Mouse (Mus musculus): ENCODE results near the gene Mto1. TPM values are rescaled to one million over a fixed set of nuclear protein-coding genes. Genes with fewer than 3 reads are reported as not detected.

Mto1 gene
- total and polyA plus RNA-seq, 3 experiments: 13.8 to 22.9 (median 22.5) TPM

DNA sequence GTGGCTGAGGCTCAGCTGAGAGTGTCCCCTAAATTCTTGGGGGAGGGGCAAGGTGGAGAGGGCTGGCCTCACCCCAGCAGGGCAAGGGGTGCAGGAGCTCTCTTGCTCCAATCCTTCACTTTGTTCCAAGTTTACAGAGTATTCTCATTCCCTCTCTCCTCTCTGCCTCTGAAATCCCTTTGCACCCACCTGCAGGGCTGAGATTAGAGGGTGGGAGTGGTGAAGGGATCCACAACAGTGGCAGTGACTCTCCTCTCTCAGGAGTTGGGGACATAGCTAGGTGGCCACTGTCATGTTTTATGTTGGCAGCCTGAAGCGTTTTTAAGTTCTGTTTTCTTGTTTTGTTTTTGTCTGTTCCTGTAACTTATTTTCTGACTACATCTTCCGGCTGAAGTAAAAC lies 18.5 kb upstream of the Mto1 start:
- peaks cover 2% of the 10 kb centered on the region for H3K9me3 ChIP-seq (replicated peaks; ENCODE audit: low read length)
- peaks cover 2 to 14% of the 10 kb centered on the region in 2 experiments; a peak in 2 of 4 replicates for H3K4me1 ChIP-seq (ENCODE audit: control insufficient read depth in 1 of 2, insufficient read depth in 2 of 2)
- no peak for DNase-seq (ENCODE audit: extremely low read depth)
- H3K4me3 ChIP-seq (replicated peaks in 1 of 3; ENCODE audit: low read depth in 2 of 3, low read length in 2 of 3, poor library complexity in 1 of 3): no peak overlapping the region
- H3K27me3 ChIP-seq (replicated peaks): peaks cover 68% of the 10 kb centered on the region
- dilution Hi-C loops (cut with MboI; ENCODE audit: extremely low pct_ligation_motif_present, extremely low pct_unique_long_range_greater_than_20kb, low sequenced_read_pairs) (no loop called here), in situ Hi-C loops (cut with MboI; ENCODE audit: low pct_ligation_motif_present, low pct_unique_long_range_greater_than_20kb, low sequenced_read_pairs) (no loop called here)
- no peak overlapping the region for H3K4me2 ChIP-seq (ENCODE audit: insufficient read depth, low read depth, poor library complexity, severe bottlenecking)
- no peak overlapping the region for H3K9ac ChIP-seq (ENCODE audit: insufficient read depth, low read depth)
- TF ChIP-seq ZMIZ1 (IDR thresholded peaks at IDR 0.05; ENCODE audit: low read depth, low read length): no peak
- TF ChIP-seq HCFC1 (IDR thresholded peaks at IDR 0.05; ENCODE audit: low read depth, low read length): no peak
- TF ChIP-seq JUND (conservative IDR thresholded peaks at IDR 0.05; ENCODE audit: low read depth, low read length): no peak
- TF ChIP-seq TCF12 (IDR thresholded peaks at IDR 0.05; ENCODE audit: low read depth, low read length): no peak
- no peak for TF ChIP-seq MYC (IDR thresholded peaks at IDR 0.05; ENCODE audit: low read depth, low read length)
- no peak for TF ChIP-seq E2F4 (IDR thresholded peaks at IDR 0.05; ENCODE audit: insufficient replicate concordance, low read depth, low read length)
- no peak for TF ChIP-seq USF1 (IDR thresholded peaks at IDR 0.05; ENCODE audit: low read depth, low read length)
- no peak for TF ChIP-seq UBTF (IDR thresholded peaks at IDR 0.05; ENCODE audit: low read depth, low read length)
- no peak for TF ChIP-seq MAX (IDR thresholded peaks at IDR 0.05; ENCODE audit: low read length)
- no peak for TF ChIP-seq ETS1 (conservative IDR thresholded peaks at IDR 0.05; ENCODE audit: low read depth, low read length)
- no peak for TF ChIP-seq SIN3A (IDR thresholded peaks at IDR 0.05; ENCODE audit: low read length)
- no peak for TF ChIP-seq RAD21 (IDR thresholded peaks at IDR 0.05; ENCODE audit: low read depth, low read length)
- TF ChIP-seq RCOR1 (conservative IDR thresholded peaks at IDR 0.05; ENCODE audit: low read depth, low read length): no peak
- no peak for TF ChIP-seq ZKSCAN1 (IDR thresholded peaks at IDR 0.05; ENCODE audit: borderline replicate concordance, low read depth, low read length)
- TF ChIP-seq JUN (IDR thresholded peaks at IDR 0.05; ENCODE audit: insufficient read depth, low read depth, low read length): no peak
- no peak overlapping the region for H3K27ac ChIP-seq (ENCODE audit: insufficient read depth, low read depth)
- H3K79me2 ChIP-seq (replicated peaks; ENCODE audit: control insufficient read depth, extremely low read depth, insufficient read depth, poor library complexity, severe bottlenecking): no peaks in the 10 kb centered on the region
- H3K36me3 ChIP-seq (replicated peaks in 1 of 2; ENCODE audit: control insufficient read depth in 1 of 2, insufficient read depth in 1 of 2, low read length in 1 of 2): no peaks in the 10 kb centered on the region

DNA sequence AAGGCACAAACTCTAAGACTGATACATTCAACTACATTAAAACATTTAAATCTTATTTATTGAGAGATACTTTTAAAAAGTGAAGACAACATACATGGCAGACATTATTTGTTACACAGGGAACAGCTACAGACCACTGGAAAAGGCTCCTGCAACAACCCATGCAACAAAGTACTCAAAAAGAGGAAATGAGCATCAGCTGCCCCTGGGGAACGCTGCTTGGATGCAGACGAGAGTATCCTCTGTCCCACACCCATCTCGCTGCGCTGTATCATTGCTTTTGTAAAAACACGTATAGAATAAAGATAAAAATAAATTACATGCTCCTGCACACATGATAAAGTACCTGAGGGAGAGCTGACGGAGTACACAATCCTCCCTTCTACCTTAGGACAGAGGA lies 17.5 kb upstream of the Mto1 start:
- no peaks in the 10 kb centered on the region for H3K79me2 ChIP-seq (replicated peaks; ENCODE audit: control insufficient read depth, extremely low read depth, insufficient read depth, poor library complexity, severe bottlenecking)
- DNase-seq (ENCODE audit: extremely low read depth): peak; percentile 75
- peak overlapping the region; percentile 23; the same call in 1 of the 2 replicates for H3K4me2 ChIP-seq (ENCODE audit: insufficient read depth, low read depth, poor library complexity, severe bottlenecking)
- H3K4me3 ChIP-seq (replicated peaks in 1 of 3; ENCODE audit: low read depth in 2 of 3, low read length in 2 of 3, poor library complexity in 1 of 3): no peak overlapping the region
- H3K36me3 ChIP-seq (replicated peaks in 1 of 2; ENCODE audit: control insufficient read depth in 1 of 2, insufficient read depth in 1 of 2, low read length in 1 of 2): no peaks in the 10 kb centered on the region
- no peak overlapping the region for H3K9ac ChIP-seq (ENCODE audit: insufficient read depth, low read depth)
- peaks cover 2% of the 10 kb centered on the region for H3K9me3 ChIP-seq (replicated peaks; ENCODE audit: low read length)
- dilution Hi-C loops (cut with MboI; ENCODE audit: extremely low pct_ligation_motif_present, extremely low pct_unique_long_range_greater_than_20kb, low sequenced_read_pairs) (no loop called here), in situ Hi-C loops (cut with MboI; ENCODE audit: low pct_ligation_motif_present, low pct_unique_long_range_greater_than_20kb, low sequenced_read_pairs) (no loop called here)
- no peak overlapping the region for H3K27ac ChIP-seq (ENCODE audit: insufficient read depth, low read depth)
- peaks cover 2 to 20% of the 10 kb centered on the region in 2 experiments; a peak in 2 of 4 replicates for H3K4me1 ChIP-seq (ENCODE audit: control insufficient read depth in 1 of 2, insufficient read depth in 2 of 2)
- H3K27me3 ChIP-seq (replicated peaks): peaks cover 72% of the 10 kb centered on the region
- no peak for TF ChIP-seq ELF1 (IDR thresholded peaks at IDR 0.05; ENCODE audit: low read depth, low read length)
- TF ChIP-seq ZMIZ1 (IDR thresholded peaks at IDR 0.05; ENCODE audit: low read depth, low read length): no peak
- no peak for TF ChIP-seq JUND (conservative IDR thresholded peaks at IDR 0.05; ENCODE audit: low read depth, low read length)
- no peak for TF ChIP-seq MAX (IDR thresholded peaks at IDR 0.05; ENCODE audit: low read length)
- peak; percentile 75; the same call in 1 of the 2 replicates for TF ChIP-seq RCOR1 (conservative IDR thresholded peaks at IDR 0.05; ENCODE audit: low read depth, low read length)
- no peak for TF ChIP-seq POLR2AphosphoS2 (IDR thresholded peaks at IDR 0.05; ENCODE audit: low read depth, low read length)
- no peak for TF ChIP-seq MAFK (IDR thresholded peaks at IDR 0.05; ENCODE audit: insufficient replicate concordance, low read length)
- TF ChIP-seq HCFC1 (IDR thresholded peaks at IDR 0.05; ENCODE audit: low read depth, low read length): no peak
- TF ChIP-seq GABPA (IDR thresholded peaks at IDR 0.05; ENCODE audit: insufficient replicate concordance, low read depth, low read length): no peak
- TF ChIP-seq SMC3 (IDR thresholded peaks at IDR 0.05; ENCODE audit: low read depth, low read length): no peak
- no peak for TF ChIP-seq E2F4 (IDR thresholded peaks at IDR 0.05; ENCODE audit: insufficient replicate concordance, low read depth, low read length)
- TF ChIP-seq BHLHE40 (IDR thresholded peaks at IDR 0.05; ENCODE audit: low read depth, low read length): 0 out of 2 replicates have a peak, but pooled peaks have one; percentile 37
- TF ChIP-seq ZC3H11A (IDR thresholded peaks at IDR 0.05; ENCODE audit: low read depth, low read length): no peak
- no peak for TF ChIP-seq SIN3A (IDR thresholded peaks at IDR 0.05; ENCODE audit: low read length)
- TF ChIP-seq PAX5 (IDR thresholded peaks at IDR 0.05; ENCODE audit: low read length): no peak
- TF ChIP-seq UBTF (IDR thresholded peaks at IDR 0.05; ENCODE audit: low read depth, low read length): no peak
- TF ChIP-seq RAD21 (IDR thresholded peaks at IDR 0.05; ENCODE audit: low read depth, low read length): no peak
- no peak for TF ChIP-seq TBP (conservative IDR thresholded peaks at IDR 0.05; ENCODE audit: low read depth, low read length)
- no peak for TF ChIP-seq MYC (IDR thresholded peaks at IDR 0.05; ENCODE audit: low read depth, low read length)
- TF ChIP-seq POLR2A (IDR thresholded peaks at IDR 0.05; ENCODE audit: low read depth, low read length): no peak
- TF ChIP-seq TCF12 (IDR thresholded peaks at IDR 0.05; ENCODE audit: low read depth, low read length): 0 out of 2 replicates have a peak, but pooled peaks have one; percentile 20
- peak; percentile 97 for TF ChIP-seq IRF4 (IDR thresholded peaks at IDR 0.05; ENCODE audit: low read depth, low read length)
- TF ChIP-seq ETS1 (conservative IDR thresholded peaks at IDR 0.05; ENCODE audit: low read depth, low read length): peak; percentile 49
- no peak for TF ChIP-seq MXI1 (IDR thresholded peaks at IDR 0.05; ENCODE audit: low read depth, low read length)
- no peak for TF ChIP-seq NRF1 (IDR thresholded peaks at IDR 0.05; ENCODE audit: low read depth, low read length)
- TF ChIP-seq NELFE (IDR thresholded peaks at IDR 0.05; ENCODE audit: low read depth, low read length): no peak
- peak; percentile 94 for TF ChIP-seq EP300 (IDR thresholded peaks at IDR 0.05; ENCODE audit: low read length)
